Mouse (Mus musculus): Measurements from ENCODE around the gene Tmem82.

- TF ChIP-seq CTCF (IDR thresholded peaks at IDR 0.05; ENCODE audit: borderline replicate concordance, control insufficient read depth, extremely low read depth, insufficient read depth, low read length, poor library complexity), result no peak
- no peak for TF ChIP-seq POLR2A (IDR thresholded peaks at IDR 0.05; ENCODE audit: control insufficient read depth, extremely low read depth, insufficient read depth, low read length, poor library complexity)
Measured at GRCm38 (mm10) chr4:141599251-141600141, 18.9 kb downstream of the Tmem82 start.

All from thymus, adult 2 months (tissue).